Mouse (Mus musculus) macrophage (primary cell): ENCODE measurements at regions not wholly inside any gene's neighbourhood (a gene's known extent, or its start where the extent isn't known, plus 50 kb on each side); places are given as distances from the start of the nearest gene placed in this dataset.

Source experiments
- H3K27ac ChIP-seq: fragments of 350-480 bp; formaldehyde crosslinking; 2 replicates; pipeline ENCODE4 v1.9.0; 2021
- H3K36me3 ChIP-seq: fragments of 350-480 bp; formaldehyde crosslinking; 2 replicates; pipeline ENCODE4 v1.9.0; 2021; ENCODE audit errors: inconsistent target
- H3K4me3 ChIP-seq: fragments of 350-480 bp; formaldehyde crosslinking; 2 replicates; pipeline ENCODE4 v1.9.0; 2021; ENCODE audit errors: inconsistent target
- H3K79me2 ChIP-seq: fragments of 350-480 bp; formaldehyde crosslinking; 2 replicates; pipeline ENCODE4 v1.9.0; 2021; ENCODE audit errors: inconsistent target
- WGBS: methylation state at CpG from one replicate; pipeline ENCODE4 v1.1.7; 2026; ENCODE audit warnings: inconsistent platforms; ENCODE audit not compliant: missing documents; 5-methylcytosine and 5-hydroxymethylcytosine counted together

GRCm38 (mm10) chr6:89256630-89257292, 105.7 kb downstream of the Plxna1 start:
- H3K4me3 ChIP-seq = no peak overlapping the region
- H3K36me3 ChIP-seq = no peaks in the 10 kb centered on the region

DNA sequence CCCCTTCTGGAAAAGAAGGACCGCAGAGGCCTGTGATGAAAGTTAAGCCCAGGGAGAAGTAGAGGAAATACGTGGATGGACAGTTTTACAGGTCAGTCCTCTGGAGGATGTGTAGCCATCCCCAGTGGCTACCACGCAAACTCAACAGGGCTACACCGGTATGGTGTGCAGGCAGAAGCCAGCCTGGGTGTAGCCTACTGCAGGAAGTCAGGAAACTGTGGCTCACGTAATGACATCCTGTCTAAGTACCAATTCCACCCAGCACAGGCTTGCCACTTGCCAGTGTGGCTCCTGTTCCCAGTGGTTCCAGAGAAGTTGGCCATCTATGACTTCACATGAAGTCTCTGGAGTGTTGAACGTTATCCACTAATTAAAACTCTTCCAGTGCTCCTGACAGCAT, 105.0 kb downstream of the Plxna1 start:
- Histone ChIP-seq H3K79me2 (no peaks in the 10 kb centered on the region), H3K36me3 (no peaks in the 10 kb centered on the region), H3K27ac (peak overlapping the region; percentile 99), H3K4me3 (no peak overlapping the region)
- 54% methylated on average over 6 of the region's 6 CpGs for WGBS

More at GRCm38 (mm10) chr6:89256630-89257292, 105.7 kb downstream of the Plxna1 start:
- Histone ChIP-seq H3K79me2 (no peaks in the 10 kb centered on the region), H3K27ac (peak overlapping the region; percentile 99)
- WGBS = 24% methylated on average over 8 of the region's 8 CpGs

- peak overlapping the region; percentile 99 for H3K27ac ChIP-seq
- 9% methylated on average over 4 of the region's 4 CpGs for WGBS
Observed at GRCm38 (mm10) chr6:89258140-89258539, 104.3 kb downstream of the Plxna1 start.

GRCm38 (mm10) chr6:89259406-89259994, 102.9 kb downstream of the Plxna1 start:
- H3K4me3 ChIP-seq = no peak overlapping the region
- peak overlapping the region; percentile 99 for H3K27ac ChIP-seq
- WGBS = 81% methylated on average over 9 of the region's 11 CpGs
- H3K79me2 ChIP-seq = no peaks in the 10 kb centered on the region
- no peaks in the 10 kb centered on the region for H3K36me3 ChIP-seq

More at GRCm38 (mm10) chr6:89258140-89258539, 104.3 kb downstream of the Plxna1 start:
- Histone ChIP-seq H3K4me3 (no peak overlapping the region), H3K36me3 (no peaks in the 10 kb centered on the region), H3K79me2 (no peaks in the 10 kb centered on the region)

GRCm38 (mm10) chr6:89262958-89263357, 99.5 kb downstream of the Plxna1 start:
- Histone ChIP-seq H3K27ac (peak overlapping the region; percentile 80), H3K4me3 (no peak overlapping the region), H3K36me3 (no peaks in the 10 kb centered on the region), H3K79me2 (no peaks in the 10 kb centered on the region)
- 87% methylated on average over 4 of the region's 4 CpGs for WGBS

DNA sequence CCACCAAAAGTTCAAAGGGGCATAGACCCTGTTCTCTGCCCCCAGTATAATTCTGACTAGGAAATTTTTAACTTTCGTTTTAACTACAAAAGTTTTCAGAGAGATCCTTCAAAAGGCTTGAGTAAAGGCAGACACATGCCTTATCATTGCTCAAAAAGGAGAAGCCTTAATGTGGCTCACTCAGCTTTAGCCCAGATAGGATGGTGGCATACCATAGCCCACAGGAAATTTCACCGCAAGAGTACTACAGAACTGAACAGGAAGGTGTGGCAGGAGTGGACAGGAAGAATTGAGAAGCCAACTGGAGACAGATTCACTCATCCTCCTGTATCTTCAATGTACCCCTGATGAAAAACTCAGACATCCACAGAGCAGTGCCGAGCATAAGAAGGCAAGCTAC, 97.1 kb downstream of the Plxna1 start:
- WGBS = 43% methylated on average over 3 of the region's 3 CpGs
- no peak overlapping the region for H3K27ac ChIP-seq
- no peaks in the 10 kb centered on the region for H3K36me3 ChIP-seq
- no peaks in the 10 kb centered on the region for H3K79me2 ChIP-seq
- H3K4me3 ChIP-seq = no peak overlapping the region
